Mouse (Mus musculus) embryonic facial prominence, embryonic 13.5 days (tissue): ENCODE measurements around the gene 3110021N24Rik. TPM values are rescaled to one million over a fixed set of nuclear protein-coding genes. Genes with fewer than 3 reads are reported as not detected.

ENCODE experiments used
- ATAC-seq: fragments of 200-750 bp; cut with Nextera tagmentation; 2 replicates; pipeline ENCODE4 v1.8.0; 2017; ENCODE audit warnings: low read depth; ENCODE audit not compliant: insufficient number of reproducible peaks, insufficient read depth, low FRiP score, low TSS enrichment
- H3K27ac ChIP-seq: fragments of 300-500 bp; sonication (generic); 2 replicates; pipeline ENCODE4 v1.5.1; 2015; ENCODE audit warnings: moderate library complexity, mild to moderate bottlenecking, inconsistent platforms
- H3K27me3 ChIP-seq: fragments of 300-500 bp; sonication (generic); 2 replicates; pipeline ENCODE4 v1.6.1; 2015; ENCODE audit warnings: mild to moderate bottlenecking, inconsistent platforms
- H3K36me3 ChIP-seq: fragments of 300-500 bp; sonication (generic); 2 replicates; pipeline ENCODE4 v1.6.1; 2015; ENCODE audit warnings: mild to moderate bottlenecking, inconsistent platforms
- H3K4me1 ChIP-seq: fragments of 300-500 bp; sonication (generic); 2 replicates; pipeline ENCODE4 v1.6.1; 2015; ENCODE audit warnings: inconsistent platforms
- H3K4me2 ChIP-seq: fragments of 300-500 bp; sonication (generic); 2 replicates; pipeline ENCODE4 v1.6.1; 2015; ENCODE audit warnings: moderate library complexity, mild to moderate bottlenecking, inconsistent platforms
- H3K4me3 ChIP-seq: fragments of 300-500 bp; sonication (generic); 2 replicates; pipeline ENCODE4 v1.5.1; 2015; ENCODE audit warnings: mild to moderate bottlenecking, inconsistent platforms
- H3K9ac ChIP-seq: fragments of 300-500 bp; sonication (generic); 2 replicates; pipeline ENCODE4 v1.6.1; 2015; ENCODE audit warnings: mild to moderate bottlenecking, inconsistent platforms
- H3K9me3 ChIP-seq: fragments of 300-500 bp; sonication (generic); 2 replicates; pipeline ENCODE4 v1.6.1; 2016; ENCODE audit warnings: inconsistent platforms
- WGBS: fragments of 180-500 bp; shearing (Covaris S2); methylation state at CpG from one replicate; pipeline ENCODE4 v1.1.7; 2015; ENCODE audit warnings: mixed read lengths; 5-methylcytosine and 5-hydroxymethylcytosine counted together
- polyA plus RNA-seq: library from polyadenylated mRNA; unstranded; fragments of >200 nt; fragmentation: Nextera tagmentation; extraction: Ambion mirVana; gene quantifications from 2 replicates; pipeline ENCODE4 v1.2.1, GENCODE M21; 2015

The 3110021N24Rik gene
- polyA plus RNA-seq, 1 experiment from 2014 or later, result 4.1 TPM

- H3K27me3 ChIP-seq, result no peaks in the 10 kb centered on the region
- H3K4me1 ChIP-seq, result no peaks in the 10 kb centered on the region
- no peak overlapping the region for H3K4me2 ChIP-seq
- WGBS, result 92% methylated on average over 3 of the region's 3 CpGs
- no peak overlapping the region for H3K4me3 ChIP-seq
- H3K9ac ChIP-seq, result no peak overlapping the region
- H3K27ac ChIP-seq, result no peak overlapping the region
- H3K9me3 ChIP-seq, result no peaks in the 10 kb centered on the region
- ATAC-seq, result no peak
- no peaks in the 10 kb centered on the region for H3K36me3 ChIP-seq
These were observed 40.1 kb downstream of the 3110021N24Rik start for GRCm38 (mm10) chr4:108759583-108759982.

DNA sequence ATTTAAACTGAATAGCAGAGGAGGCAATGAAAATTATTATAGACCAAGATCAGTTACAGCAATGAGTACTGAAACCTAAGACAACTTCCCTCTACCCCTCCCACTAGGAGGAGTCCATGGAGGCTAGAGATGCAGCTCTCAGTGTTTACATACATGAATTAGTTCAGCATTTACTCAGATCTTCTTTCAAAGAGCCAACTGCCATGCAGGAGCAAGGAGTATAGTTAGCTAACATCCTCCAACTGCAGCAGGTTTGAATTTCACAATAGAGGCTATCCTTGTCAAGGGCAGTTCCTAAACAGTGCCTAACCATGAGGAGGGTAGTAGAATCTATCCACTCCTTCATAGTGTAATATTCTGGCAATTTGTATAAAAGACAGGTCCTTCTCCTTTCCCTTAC lies 49.1 kb downstream of the 3110021N24Rik start:
- Histone ChIP-seq H3K4me2 (no peak overlapping the region), H3K36me3 (no peaks in the 10 kb centered on the region), H3K4me3 (no peak overlapping the region), H3K27me3 (no peaks in the 10 kb centered on the region), H3K27ac (no peak overlapping the region), H3K9ac (no peak overlapping the region), H3K4me1 (peaks cover 4% of the 10 kb centered on the region; the same call in 1 of the 2 replicates), H3K9me3 (no peaks in the 10 kb centered on the region)
- no peak for ATAC-seq

GRCm38 (mm10) chr4:108779763-108780056 lies 60.3 kb downstream of the 3110021N24Rik start:
- H3K4me3 ChIP-seq, result peak overlapping the region; percentile 97
- no peaks in the 10 kb centered on the region for H3K36me3 ChIP-seq
- peak overlapping the region; percentile 72 for H3K4me2 ChIP-seq
- no peak for ATAC-seq
- H3K27me3 ChIP-seq, result no peaks in the 10 kb centered on the region
- WGBS, result 1% methylated on average over 7 of the region's 7 CpGs
- H3K9me3 ChIP-seq, result no peaks in the 10 kb centered on the region
- peak overlapping the region; percentile 98 for H3K27ac ChIP-seq
- peak overlapping the region; percentile 100 for H3K9ac ChIP-seq
- H3K4me1 ChIP-seq, result no peaks in the 10 kb centered on the region

DNA sequence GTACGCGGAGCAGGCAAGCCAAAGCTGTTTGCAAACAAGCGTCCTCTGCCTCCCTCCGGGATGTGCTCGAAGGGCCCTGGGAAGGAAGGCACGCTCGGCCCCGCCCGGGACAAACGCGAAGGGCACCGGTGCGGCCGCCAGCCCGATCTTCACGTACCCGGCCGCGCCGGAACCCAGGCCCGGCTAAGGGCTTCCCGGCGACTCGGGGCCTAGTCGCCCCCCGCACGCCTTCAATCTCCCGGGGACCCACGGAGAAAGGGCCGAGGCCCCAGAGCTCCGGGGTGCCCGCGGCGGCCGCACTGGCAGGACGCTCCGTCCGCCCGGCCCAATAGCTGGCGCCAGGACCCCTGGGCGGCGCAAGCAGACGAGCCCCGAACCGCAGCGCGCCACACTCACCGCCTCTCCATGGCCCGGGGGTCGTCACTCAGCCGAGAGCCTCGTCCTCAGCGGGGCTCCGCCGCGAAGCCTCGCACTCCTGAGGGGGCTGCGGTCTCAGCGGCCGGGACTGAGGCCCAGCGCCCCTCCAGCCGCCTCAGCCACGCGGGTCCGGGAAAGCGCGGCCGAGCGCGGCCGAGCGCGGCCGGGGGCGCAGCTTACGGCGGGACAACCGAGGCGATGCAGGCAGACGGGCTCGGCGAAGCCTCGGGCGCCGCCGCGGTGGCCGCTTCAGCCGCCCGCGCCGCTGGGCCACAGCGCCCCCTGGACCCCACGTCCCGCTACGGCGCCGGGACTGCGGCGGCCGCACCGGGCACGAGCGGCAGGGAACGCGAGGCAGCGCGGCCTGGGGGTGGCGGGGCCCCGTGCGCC lies 60.8 kb downstream of the 3110021N24Rik start, which contains the start of gene Zfyve9:
Gene Zfyve9 (minus strand): TSS at position 742 of the 807 bp plus-strand sequence.
- Histone ChIP-seq H3K27ac (peak within 1 kb of the TSS; percentile 98), H3K27me3 (no peaks in the 10 kb centered on the region), H3K4me1 (no peaks in the 10 kb centered on the region), H3K36me3 (no peaks in the 10 kb centered on the region), H3K9me3 (no peaks in the 10 kb centered on the region), H3K9ac (peak within 1 kb of the TSS; percentile 100), H3K4me3 (peak within 1 kb of the TSS; percentile 97), H3K4me2 (peak within 1 kb of the TSS; percentile 72)
- peak; percentile 88 for ATAC-seq
- WGBS, result under 1% methylated on average over 63 of the region's 111 CpGs

DNA sequence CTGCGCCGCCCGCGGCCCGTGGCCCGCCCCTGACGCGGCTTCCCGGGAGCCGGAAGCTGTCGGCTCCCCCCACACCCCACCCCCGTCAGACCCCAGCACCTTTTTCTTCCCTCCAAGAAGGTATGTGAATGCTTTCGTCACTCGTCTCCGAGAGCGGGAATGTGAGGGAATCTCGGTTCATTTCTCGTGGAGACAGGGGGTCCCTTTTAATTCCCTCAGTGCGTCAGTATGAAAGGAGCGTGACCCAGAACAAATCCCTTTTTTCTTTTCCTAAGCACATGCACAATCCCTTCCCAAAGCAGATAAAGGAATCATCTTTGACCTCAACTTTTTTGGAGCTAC lies 61.4 kb downstream of the 3110021N24Rik start:
- no peak for ATAC-seq
- H3K27me3 ChIP-seq, result no peaks in the 10 kb centered on the region
- 0% methylated on average over 19 of the region's 20 CpGs for WGBS
- no peaks in the 10 kb centered on the region for H3K9me3 ChIP-seq
- peak overlapping the region; percentile 97 for H3K4me3 ChIP-seq
- no peaks in the 10 kb centered on the region for H3K4me1 ChIP-seq
- peak overlapping the region; percentile 98 for H3K27ac ChIP-seq
- H3K4me2 ChIP-seq, result peak overlapping the region; percentile 72
- peak overlapping the region; percentile 100 for H3K9ac ChIP-seq
- H3K36me3 ChIP-seq, result no peaks in the 10 kb centered on the region

DNA sequence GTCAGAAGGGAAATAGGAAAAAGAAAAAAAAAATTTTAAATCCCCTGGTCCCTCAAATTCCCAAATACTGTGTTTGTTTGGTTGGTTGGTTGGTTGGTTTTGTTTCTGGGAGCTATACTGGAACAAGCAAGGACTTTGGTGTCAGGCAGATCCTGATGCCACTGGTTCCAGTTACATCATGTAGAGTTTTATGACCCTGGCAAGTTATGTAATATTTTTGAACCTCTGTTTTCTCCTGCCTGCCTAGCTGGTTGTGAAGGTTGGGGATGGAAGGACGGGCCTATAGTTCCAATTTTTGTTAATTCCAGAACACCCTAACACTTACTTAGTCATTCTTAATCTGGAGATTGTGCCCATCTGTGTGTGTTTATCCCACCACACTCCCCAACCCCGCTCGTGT lies 62.1 kb downstream of the 3110021N24Rik start:
- H3K4me3 ChIP-seq, result peak overlapping the region; percentile 97; the same call in 1 of the 2 replicates

GRCm38 (mm10) chr4:108782421-108783085 lies 63.1 kb downstream of the 3110021N24Rik start:
- H3K4me2 ChIP-seq, result no peak overlapping the region
- no peak for ATAC-seq
- no peak overlapping the region for H3K4me3 ChIP-seq
- no peaks in the 10 kb centered on the region for H3K27me3 ChIP-seq
- H3K9ac ChIP-seq, result no peak overlapping the region
- WGBS, result 35% methylated on average over 8 of the region's 8 CpGs
- no peaks in the 10 kb centered on the region for H3K4me1 ChIP-seq
- H3K36me3 ChIP-seq, result no peaks in the 10 kb centered on the region
- no peak overlapping the region for H3K27ac ChIP-seq
- no peaks in the 10 kb centered on the region for H3K9me3 ChIP-seq

More for the DNA sequence above, 62.1 kb downstream of the 3110021N24Rik start:
- no peak overlapping the region for H3K9ac ChIP-seq
- no peaks in the 10 kb centered on the region for H3K4me1 ChIP-seq
- 56% methylated on average over 3 of the region's 3 CpGs for WGBS
- no peaks in the 10 kb centered on the region for H3K36me3 ChIP-seq
- peak overlapping the region; percentile 72 for H3K4me2 ChIP-seq
- no peaks in the 10 kb centered on the region for H3K27me3 ChIP-seq
- no peak for ATAC-seq
- H3K27ac ChIP-seq, result no peak overlapping the region
- H3K9me3 ChIP-seq, result no peaks in the 10 kb centered on the region

GRCm38 (mm10) chr4:108789258-108789936 lies 69.9 kb downstream of the 3110021N24Rik start:
- Histone ChIP-seq H3K4me3 (no peak overlapping the region), H3K27me3 (no peaks in the 10 kb centered on the region), H3K9ac (no peak overlapping the region), H3K4me2 (no peak overlapping the region), H3K27ac (no peak overlapping the region), H3K4me1 (no peaks in the 10 kb centered on the region), H3K36me3 (no peaks in the 10 kb centered on the region), H3K9me3 (no peaks in the 10 kb centered on the region)
- WGBS, result 76% methylated on average over 6 of the region's 6 CpGs
- ATAC-seq, result no peak

- Histone ChIP-seq H3K27me3 (no peaks in the 10 kb centered on the region), H3K4me3 (no peak overlapping the region), H3K9ac (no peak overlapping the region), H3K27ac (no peak overlapping the region), H3K36me3 (no peaks in the 10 kb centered on the region), H3K4me2 (no peak overlapping the region), H3K9me3 (no peaks in the 10 kb centered on the region), H3K4me1 (no peaks in the 10 kb centered on the region)
- WGBS, result 81% methylated on average over 1 of the region's 1 CpGs
- no peak for ATAC-seq
These were observed 71.1 kb downstream of the 3110021N24Rik start for GRCm38 (mm10) chr4:108790507-108790906.

- ATAC-seq, result no peak
- Histone ChIP-seq H3K9me3 (no peaks in the 10 kb centered on the region), H3K4me3 (no peak overlapping the region), H3K36me3 (no peaks in the 10 kb centered on the region), H3K27ac (no peak overlapping the region), H3K4me1 (no peaks in the 10 kb centered on the region), H3K9ac (no peak overlapping the region), H3K4me2 (no peak overlapping the region), H3K27me3 (no peaks in the 10 kb centered on the region)
- 41% methylated on average over 1 of the region's 1 CpGs for WGBS
These were observed 74.5 kb downstream of the 3110021N24Rik start for GRCm38 (mm10) chr4:108793941-108794340.

DNA sequence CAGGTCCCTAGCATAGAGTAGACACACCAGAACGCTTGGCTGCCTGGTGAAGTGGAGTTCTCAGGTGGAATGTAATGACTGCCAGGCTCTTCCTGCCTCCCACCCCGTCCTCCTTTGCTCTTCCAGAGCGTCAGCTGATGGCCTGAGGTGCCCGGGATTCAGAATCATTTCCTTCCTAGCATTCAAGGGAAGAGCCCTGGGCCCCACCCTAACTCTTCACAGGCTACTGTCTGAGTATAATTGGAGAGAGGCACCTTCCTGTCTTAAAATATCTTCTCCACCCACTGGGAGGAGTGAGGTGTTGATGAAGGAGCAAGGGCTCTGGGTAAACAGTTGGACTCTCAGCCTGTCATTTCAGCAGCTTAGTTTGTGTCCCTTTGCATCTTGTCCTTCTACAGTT lies 77.3 kb downstream of the 3110021N24Rik start:
- H3K9ac ChIP-seq, result no peak overlapping the region
- H3K36me3 ChIP-seq, result no peaks in the 10 kb centered on the region
- no peaks in the 10 kb centered on the region for H3K27me3 ChIP-seq
- H3K9me3 ChIP-seq, result no peaks in the 10 kb centered on the region
- H3K4me1 ChIP-seq, result no peaks in the 10 kb centered on the region
- no peak overlapping the region for H3K27ac ChIP-seq
- WGBS, result 30% methylated on average over 4 of the region's 4 CpGs
- no peak overlapping the region for H3K4me2 ChIP-seq
- no peak overlapping the region for H3K4me3 ChIP-seq
- no peak for ATAC-seq
